Mouse (Mus musculus): ENCODE results near the gene Vmn2r98. TPM values are rescaled to one million over a fixed set of nuclear protein-coding genes. Genes with fewer than 3 reads are reported as not detected.
"Not testable (repeated sequence)": the region's sequence is repeated elsewhere in the genome, so short reads cannot be mapped to it uniquely, and the experiment has no call there.

The Vmn2r98 gene
- not detected in 2 replicates for polyA plus RNA-seq (2016; fragmentation: Nextera tagmentation; extraction: Ambion mirVana)

- H3K9me3 ChIP-seq (replicated peaks); H3K4me1 ChIP-seq (replicated peaks); H3K9ac ChIP-seq; H3K4me2 ChIP-seq; H3K4me3 ChIP-seq; H3K36me3 ChIP-seq; H3K27me3 ChIP-seq (replicated peaks); ATAC-seq (ENCODE audit: insufficient number of reproducible peaks, low FRiP score); H3K27ac ChIP-seq (ENCODE audit: poor library complexity, severe bottlenecking): not testable (repeated sequence)
Observed at GRCm38 (mm10) chr17:19053160-19053559, at the start of gene Vmn2r98. Gene Vmn2r98 (plus strand): TSS chr17:19053460.

GRCm38 (mm10) chr17:19031441-19031840 lies 21.8 kb upstream of the Vmn2r98 start:
- 41% methylated on average over 1 of the region's 1 CpGs for WGBS
- not testable (repeated sequence) for H3K27ac ChIP-seq (ENCODE audit: poor library complexity, severe bottlenecking); H3K27me3 ChIP-seq (replicated peaks); H3K4me3 ChIP-seq; H3K9ac ChIP-seq; ATAC-seq (ENCODE audit: insufficient number of reproducible peaks, low FRiP score); H3K36me3 ChIP-seq; H3K4me2 ChIP-seq; H3K4me1 ChIP-seq (replicated peaks)
- H3K9me3 ChIP-seq (replicated peaks): peaks cover 37% of the 10 kb centered on the region

GRCm38 (mm10) chr17:19031962-19032361 lies 21.3 kb upstream of the Vmn2r98 start:
- H3K27me3 ChIP-seq (replicated peaks): no peaks in the 10 kb centered on the region
- H3K4me1 ChIP-seq (replicated peaks): no peaks in the 10 kb centered on the region
- 60% methylated on average over 2 of the region's 2 CpGs for WGBS
- H3K27ac ChIP-seq (ENCODE audit: poor library complexity, severe bottlenecking): no peak overlapping the region
- no peaks in the 10 kb centered on the region for H3K36me3 ChIP-seq
- no peak overlapping the region for H3K4me3 ChIP-seq
- H3K9me3 ChIP-seq (replicated peaks): peaks cover 37% of the 10 kb centered on the region
- no peak overlapping the region for H3K9ac ChIP-seq
- no peak overlapping the region for H3K4me2 ChIP-seq
- ATAC-seq (ENCODE audit: insufficient number of reproducible peaks, low FRiP score): no peak

DNA sequence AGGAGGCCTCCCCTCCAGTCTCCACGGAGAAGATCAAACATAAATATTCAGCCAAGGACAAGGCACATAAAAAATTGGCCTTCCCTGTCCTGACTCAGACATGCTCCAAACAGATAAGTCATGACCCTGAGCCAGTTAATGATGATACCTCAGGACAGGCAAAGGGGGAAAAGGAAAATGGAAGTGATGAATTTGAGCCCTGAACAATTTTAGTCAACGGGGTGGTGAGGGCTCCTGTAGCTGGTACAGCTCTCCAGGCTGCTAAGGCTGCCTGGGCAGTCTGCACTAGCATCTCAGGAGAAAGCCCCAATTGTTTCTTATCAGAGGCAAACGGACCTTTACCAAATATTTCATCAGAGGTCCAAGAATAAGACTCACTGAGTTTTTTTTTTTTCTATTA lies 20.5 kb upstream of the Vmn2r98 start:
- Histone ChIP-seq H3K27ac (ENCODE audit: poor library complexity, severe bottlenecking) (no peak overlapping the region), H3K4me3 (no peak overlapping the region), H3K9ac (no peak overlapping the region), H3K4me2 (no peak overlapping the region), H3K27me3 (replicated peaks) (no peaks in the 10 kb centered on the region), H3K9me3 (replicated peaks) (peaks cover 41% of the 10 kb centered on the region), H3K36me3 (no peaks in the 10 kb centered on the region), H3K4me1 (replicated peaks) (no peaks in the 10 kb centered on the region)
- 54% methylated on average over 3 of the region's 3 CpGs for WGBS
- no peak for ATAC-seq (ENCODE audit: insufficient number of reproducible peaks, low FRiP score)

Other genes starting within 250 kb of the Vmn2r98 start
- gene Vmn2r97, start 139.2 kb upstream of the Vmn2r98 start, polyA plus RNA-seq (2016; fragmentation: Nextera tagmentation; extraction: Ambion mirVana): 0.04 TPM in 1 of 2 replicates, not detected in the other